ENCODE assay signal across 14 mouse cellular contexts in genomic region chr8:84780949-84781680, GRCm38 (mm10). TPM values are rescaled to one million over a fixed set of nuclear protein-coding genes. Genes with fewer than 3 reads are reported as not detected.
DNase-seq lines count a peak whose midpoint lies in the region; ATAC-seq lines count a peak whose summit lies in the region.
"Had no signal": no experiment of that assay in that cellular context is flagged by ENCODE, and none has a peak within 500 bp of the region (broad histone marks: within the 10 kb centered on the region; RNA-seq: fewer than 3 reads in every experiment).

No protein-coding gene starts in this region.

- WGBS in forebrain, embryonic 10.5 days = 3% methylated on average over 6 of the region's 6 CpGs
- WGBS in forebrain, embryonic 11.5 days = 2% methylated on average over 6 of the region's 6 CpGs
- 25% methylated on average over 6 of the region's 6 CpGs for WGBS in forebrain, embryonic 16.5 days
- WGBS in neural tube, embryonic 15.5 days = 22% methylated on average over 6 of the region's 6 CpGs

- peaks cover 56% of the 10 kb centered on the region for H3K4me1 ChIP-seq in forebrain, embryonic 10.5 days
- H3K4me1 ChIP-seq in forebrain, embryonic 11.5 days (replicated peaks; ENCODE audit: control insufficient read depth, insufficient read depth, low read length) = peaks cover 16% of the 10 kb centered on the region
- H3K4me1 ChIP-seq in forebrain, embryonic 16.5 days (replicated peaks; ENCODE audit: control insufficient read depth, insufficient read depth, low read length) = peaks cover 64% of the 10 kb centered on the region
- peaks cover 67% of the 10 kb centered on the region for H3K4me1 ChIP-seq in neural tube, embryonic 15.5 days

- ATAC-seq in forebrain, embryonic 11.5 days (replicated peaks; ENCODE audit: low FRiP score) = no peak
- no peak for ATAC-seq in forebrain, embryonic 16.5 days
- ATAC-seq in neural tube, embryonic 15.5 days (ENCODE audit: low FRiP score) = no peak
- ATAC-seq: inflammation-experienced regulatory T-cells, adult 6 months had no signal

- H3K36me3 ChIP-seq in forebrain, embryonic 10.5 days (replicated peaks) = no peaks in the 10 kb centered on the region
- no peaks in the 10 kb centered on the region for H3K36me3 ChIP-seq in forebrain, embryonic 11.5 days (ENCODE audit: control insufficient read depth, insufficient read depth, low read length)
- H3K36me3 ChIP-seq in forebrain, embryonic 16.5 days (ENCODE audit: control insufficient read depth, insufficient read depth) = no peaks in the 10 kb centered on the region
- H3K36me3 ChIP-seq in neural tube, embryonic 15.5 days = no peaks in the 10 kb centered on the region
- H3K36me3 ChIP-seq: stomach, embryonic 15.5 days had no signal

- H3K4me3 ChIP-seq in forebrain, embryonic 10.5 days = no peak overlapping the region
- no peak overlapping the region for H3K4me3 ChIP-seq in forebrain, embryonic 11.5 days (ENCODE audit: low read depth, low read length)
- H3K4me3 ChIP-seq in forebrain, embryonic 16.5 days (replicated peaks; ENCODE audit: low read length) = no peak overlapping the region
- H3K4me3 ChIP-seq in neural tube, embryonic 15.5 days (replicated peaks) = no peak overlapping the region
- H3K4me3 ChIP-seq: stomach, embryonic 15.5 days had no signal

- H3K9ac ChIP-seq in forebrain, embryonic 11.5 days (ENCODE audit: low read length) = no peak overlapping the region
- peak overlapping the region; percentile 50 for H3K9ac ChIP-seq in forebrain, embryonic 16.5 days (replicated peaks; ENCODE audit: low read depth, low read length)
- H3K9ac ChIP-seq in neural tube, embryonic 15.5 days (replicated peaks) = no peak overlapping the region
- H3K9ac ChIP-seq: stomach, embryonic 15.5 days had no signal

- no peak overlapping the region for H3K27ac ChIP-seq in forebrain, embryonic 10.5 days
- H3K27ac ChIP-seq in forebrain, embryonic 11.5 days (ENCODE audit: low read depth, low read length) = no peak overlapping the region
- peak overlapping the region; percentile 93 for H3K27ac ChIP-seq in forebrain, embryonic 16.5 days (ENCODE audit: low read length)
- H3K27ac ChIP-seq in neural tube, embryonic 15.5 days (replicated peaks) = peak overlapping the region; percentile 19; the same call in 1 of the 2 replicates
- H3K27ac ChIP-seq: stomach, embryonic 15.5 days had no signal

- peak; percentile 30 for DNase-seq in forebrain, embryonic 10.5 days (ENCODE audit: extremely low spot score, low spot score)
- no peak for DNase-seq in forebrain, embryonic 11.5 days (ENCODE audit: low spot score)
- peak; percentile 78 for DNase-seq in retina, postnatal 1 day
- DNase-seq in retina, embryonic 14.5 days (ENCODE audit: low spot score) = no peak
- DNase-seq in gastrocnemius, adult 8-10 months (ENCODE audit: low spot score in 2 of 2) = no peak
- DNase-seq in layer of hippocampus, adult 11-12 months (ENCODE audit: low spot score) = no peak
- DNase-seq: left cerebral cortex, postnatal 4 days; midbrain, embryonic 14.5 days had no signal

- H3K27me3 ChIP-seq in forebrain, embryonic 10.5 days (ENCODE audit: poor library complexity, severe bottlenecking) = peaks cover 100% of the 10 kb centered on the region
- H3K27me3 ChIP-seq in forebrain, embryonic 11.5 days (ENCODE audit: control insufficient read depth, insufficient read depth, low read length) = peaks cover 91% of the 10 kb centered on the region
- peaks cover 10% of the 10 kb centered on the region for H3K27me3 ChIP-seq in forebrain, embryonic 16.5 days (replicated peaks; ENCODE audit: control insufficient read depth, insufficient read depth, low read length)
- peaks cover 81% of the 10 kb centered on the region for H3K27me3 ChIP-seq in neural tube, embryonic 15.5 days (replicated peaks)

- H3K4me2 ChIP-seq in forebrain, embryonic 11.5 days (ENCODE audit: low read depth, low read length, severe bottlenecking) = no peak overlapping the region
- H3K4me2 ChIP-seq in forebrain, embryonic 16.5 days (ENCODE audit: low read length) = peak overlapping the region; percentile 33
- no peak overlapping the region for H3K4me2 ChIP-seq in neural tube, embryonic 15.5 days
- H3K4me2 ChIP-seq: heart, embryonic 11.5 days; stomach, embryonic 15.5 days had no signal

- H3K9me3 ChIP-seq in forebrain, embryonic 10.5 days = no peaks in the 10 kb centered on the region
- H3K9me3 ChIP-seq in forebrain, embryonic 11.5 days (ENCODE audit: control insufficient read depth, low read length) = no peaks in the 10 kb centered on the region
- H3K9me3 ChIP-seq in forebrain, embryonic 16.5 days (ENCODE audit: control insufficient read depth, low read length) = no peaks in the 10 kb centered on the region
- no peaks in the 10 kb centered on the region for H3K9me3 ChIP-seq in neural tube, embryonic 15.5 days (replicated peaks)
- H3K9me3 ChIP-seq: stomach, embryonic 15.5 days had no signal

RNA-seq across cellular contexts. Expression of gene Nfix, which starts 19.0 kb away (rescaled TPM):
- 0.46 and 1.8 TPM in 2 replicates for polyA plus RNA-seq in forebrain, embryonic 10.5 days (2016; fragmentation: Nextera tagmentation; extraction: Ambion mirVana)
- polyA plus RNA-seq in forebrain, embryonic 11.5 days (2014; fragmentation: Nextera tagmentation; extraction: Ambion mirVana) = 7.7 and 8.9 TPM in 2 replicates
- polyA plus RNA-seq in forebrain, embryonic 16.5 days (2015; fragmentation: Nextera tagmentation; extraction: Ambion mirVana) = 440 and 546 TPM in 2 replicates
- polyA plus RNA-seq in neural tube, embryonic 15.5 days (2015; fragmentation: Nextera tagmentation; extraction: Ambion mirVana) = 60.3 and 70.5 TPM in 2 replicates
- total RNA-seq in gastrocnemius, adult 8-10 months (2022) = 100 to 1,000 TPM; 507 to 604 (median 532) TPM

RNA-seq across cellular contexts. Expression of gene Dand5, which starts 41.5 kb away (rescaled TPM):
- 2.9 and 3.5 TPM in 2 replicates for polyA plus RNA-seq in forebrain, embryonic 10.5 days (2016; fragmentation: Nextera tagmentation; extraction: Ambion mirVana)
- 5.5 and 6.4 TPM in 2 replicates for polyA plus RNA-seq in forebrain, embryonic 11.5 days (2014; fragmentation: Nextera tagmentation; extraction: Ambion mirVana)
- polyA plus RNA-seq in forebrain, embryonic 16.5 days (2015; fragmentation: Nextera tagmentation; extraction: Ambion mirVana) = 8.2 and 8.7 TPM in 2 replicates
- 15.7 and 17.2 TPM in 2 replicates for polyA plus RNA-seq in neural tube, embryonic 15.5 days (2015; fragmentation: Nextera tagmentation; extraction: Ambion mirVana)
- total RNA-seq in gastrocnemius, adult 8-10 months (2022) = 10 to 100 TPM in 3 of 4 experiments, 1 to 10 TPM in 1; 7.8 to 12.9 (median 12.2) TPM

RNA-seq across cellular contexts. Expression of gene Gadd45gip1, which starts 50.2 kb away (rescaled TPM):
- 49.1 and 49.6 TPM in 2 replicates for polyA plus RNA-seq in forebrain, embryonic 10.5 days (2016; fragmentation: Nextera tagmentation; extraction: Ambion mirVana)
- 41.0 and 44.3 TPM in 2 replicates for polyA plus RNA-seq in forebrain, embryonic 11.5 days (2014; fragmentation: Nextera tagmentation; extraction: Ambion mirVana)
- 31.3 and 34.3 TPM in 2 replicates for polyA plus RNA-seq in forebrain, embryonic 16.5 days (2015; fragmentation: Nextera tagmentation; extraction: Ambion mirVana)
- 44.3 and 45.1 TPM in 2 replicates for polyA plus RNA-seq in neural tube, embryonic 15.5 days (2015; fragmentation: Nextera tagmentation; extraction: Ambion mirVana)
- total RNA-seq in gastrocnemius, adult 8-10 months (2022) = 10 to 100 TPM; 18.6 to 23.2 (median 20.8) TPM

RNA-seq across cellular contexts. Expression of gene G430095P16Rik, which starts 58.3 kb away (rescaled TPM):
- polyA plus RNA-seq in forebrain, embryonic 10.5 days (2016; fragmentation: Nextera tagmentation; extraction: Ambion mirVana) = 1.3 and 2.1 TPM in 2 replicates
- 3.0 and 3.1 TPM in 2 replicates for polyA plus RNA-seq in forebrain, embryonic 11.5 days (2014; fragmentation: Nextera tagmentation; extraction: Ambion mirVana)
- polyA plus RNA-seq in forebrain, embryonic 16.5 days (2015; fragmentation: Nextera tagmentation; extraction: Ambion mirVana) = 2.0 and 2.2 TPM in 2 replicates
- polyA plus RNA-seq in neural tube, embryonic 15.5 days (2015; fragmentation: Nextera tagmentation; extraction: Ambion mirVana) = 1.4 and 1.8 TPM in 2 replicates
- under 1 TPM in 3 of 4 experiments, not detected in 1; 0.43 to 0.56 (median 0.48) TPM for total RNA-seq in gastrocnemius, adult 8-10 months (2022)
- total RNA-seq: layer of hippocampus, adult 18-20 months; left cerebral cortex, postnatal 4 days had no signal

RNA-seq across cellular contexts. Expression of gene Rad23a, which starts 59.4 kb away (rescaled TPM):
- polyA plus RNA-seq in forebrain, embryonic 10.5 days (2016; fragmentation: Nextera tagmentation; extraction: Ambion mirVana) = 130 and 137 TPM in 2 replicates
- 102 and 110 TPM in 2 replicates for polyA plus RNA-seq in forebrain, embryonic 11.5 days (2014; fragmentation: Nextera tagmentation; extraction: Ambion mirVana)
- polyA plus RNA-seq in forebrain, embryonic 16.5 days (2015; fragmentation: Nextera tagmentation; extraction: Ambion mirVana) = 84.8 and 86.5 TPM in 2 replicates
- polyA plus RNA-seq in neural tube, embryonic 15.5 days (2015; fragmentation: Nextera tagmentation; extraction: Ambion mirVana) = 71.3 and 98.0 TPM in 2 replicates
- total RNA-seq in gastrocnemius, adult 8-10 months (2022) = 100 to 1,000 TPM; 168 to 185 (median 180) TPM

Comparison
In these comparisons a context has a peak if more than half of its experiments do, and no peak if none do; other contexts are left out.
1. DNase-seq: peak in forebrain, embryonic 10.5 days (single experiment) and retina, postnatal 1 day (single experiment); none in forebrain, embryonic 11.5 days (single experiment), retina, embryonic 14.5 days (single experiment), gastrocnemius, adult 8-10 months (0 of 2) and layer of hippocampus, adult 11-12 months (single experiment).
2. H3K27ac ChIP-seq: peak in forebrain, embryonic 16.5 days (single experiment) and neural tube, embryonic 15.5 days (single experiment); none in forebrain, embryonic 10.5 days (single experiment) and forebrain, embryonic 11.5 days (single experiment).